Mouse (Mus musculus) forebrain, embryonic 10.5 days (tissue): ENCODE data around the gene Bean1. TPM values are rescaled to one million over a fixed set of nuclear protein-coding genes. Genes with fewer than 3 reads are reported as not detected.

Experiments used
- DNase-seq: peaks from one replicate; pipeline ENCODE4 v3.0.0-alpha.2; 2017; ENCODE audit warnings: low spot score; ENCODE audit errors: extremely low spot score
- H3K27ac ChIP-seq: fragments of 300-500 bp; sonication (generic); 2 replicates; pipeline ENCODE4 v1.5.1; 2016; ENCODE audit warnings: mild to moderate bottlenecking
- H3K27me3 ChIP-seq: fragments of 300-500 bp; sonication (generic); 2 replicates; pipeline ENCODE4 v1.6.1; 2016; ENCODE audit warnings: mild to moderate bottlenecking; ENCODE audit not compliant: poor library complexity, severe bottlenecking
- H3K36me3 ChIP-seq: fragments of 300-500 bp; sonication (generic); replicated peaks from 2 replicates; pipeline ENCODE4 v1.6.1; 2016; ENCODE audit warnings: mild to moderate bottlenecking, moderate library complexity
- H3K4me1 ChIP-seq: fragments of 300-500 bp; sonication (generic); 2 replicates; pipeline ENCODE4 v1.6.1; 2016
- H3K4me3 ChIP-seq: fragments of 300-500 bp; sonication (generic); 2 replicates; pipeline ENCODE4 v1.5.1; 2016; ENCODE audit warnings: mild to moderate bottlenecking, moderate library complexity
- H3K9me3 ChIP-seq: fragments of 300-500 bp; sonication (generic); 2 replicates; pipeline ENCODE4 v1.6.1; 2016; ENCODE audit warnings: mild to moderate bottlenecking, moderate library complexity
- WGBS: fragments of 180-500 bp; shearing (Covaris S2); methylation state at CpG from one replicate; pipeline ENCODE4 v1.1.7; 2016; 5-methylcytosine and 5-hydroxymethylcytosine counted together
- polyA plus RNA-seq: library from polyadenylated mRNA; unstranded; fragments of >200 nt; fragmentation: Nextera tagmentation; extraction: Ambion mirVana; gene quantifications from 2 replicates; pipeline ENCODE4 v1.2.1, GENCODE M21; 2016

Gene Bean1
- polyA plus RNA-seq, result 0.09 TPM in 1 of 2 replicates, not detected in the other

DNA sequence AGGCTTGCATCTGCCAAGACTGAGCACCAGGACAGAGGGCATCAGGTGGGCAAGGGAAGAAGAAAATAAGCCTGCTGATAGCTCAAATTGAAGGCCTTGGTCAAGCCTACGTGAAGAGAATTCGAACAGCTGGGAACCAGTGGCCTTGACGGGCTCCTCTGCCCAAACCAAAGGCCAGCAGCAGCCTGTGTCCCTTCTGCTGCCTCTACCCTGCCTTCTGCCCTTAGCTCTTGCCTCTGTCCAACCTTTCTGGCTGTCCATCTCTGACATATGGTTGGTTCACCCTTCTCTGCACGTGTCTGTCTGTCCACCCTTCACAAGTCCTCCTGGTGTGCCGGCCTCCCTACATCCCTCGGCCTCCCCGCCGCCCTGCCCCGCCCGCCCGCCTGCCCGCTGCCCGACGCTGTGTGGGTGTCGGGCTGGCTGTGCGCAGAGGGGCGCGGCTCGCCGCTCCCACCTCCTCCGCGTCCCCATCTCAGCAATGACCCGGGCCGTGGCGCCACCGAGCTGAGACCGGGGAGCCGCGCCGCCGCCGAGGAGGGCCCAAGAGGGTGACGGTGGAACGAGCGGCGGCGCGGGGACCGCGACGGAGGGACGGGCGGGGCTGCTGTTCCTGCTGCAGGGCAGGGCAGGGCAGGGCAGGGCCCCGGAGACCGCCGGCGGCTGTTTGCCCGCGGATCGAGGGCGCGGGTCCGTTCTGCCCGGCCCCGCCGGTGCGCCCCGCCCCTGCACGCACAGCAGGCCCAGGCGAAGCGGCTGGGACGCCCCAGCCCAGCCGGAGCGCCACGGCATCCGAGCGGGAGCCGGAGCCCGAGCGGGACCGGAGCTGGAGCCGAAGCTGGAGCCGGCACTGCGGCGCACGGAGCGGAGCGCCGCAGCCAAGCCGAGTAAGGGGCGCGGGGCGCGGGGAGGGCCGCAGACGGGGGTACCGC is at the start of gene Bean1:
TSS of gene Bean1 (plus strand) at position 325 of the 932 bp plus-strand sequence.
- Histone ChIP-seq H3K9me3 (no peaks in the 10 kb centered on the region), H3K36me3 (no peaks in the 10 kb centered on the region), H3K27me3 (peaks cover 60% of the 10 kb centered on the region), H3K4me1 (peaks cover 23% of the 10 kb centered on the region), H3K4me3 (peak within 1 kb of the TSS; percentile 77), H3K27ac (peak within 1 kb of the TSS; percentile 76)
- 1% methylated on average over 87 of the region's 87 CpGs for WGBS
- peak; percentile 38 for DNase-seq

DNA sequence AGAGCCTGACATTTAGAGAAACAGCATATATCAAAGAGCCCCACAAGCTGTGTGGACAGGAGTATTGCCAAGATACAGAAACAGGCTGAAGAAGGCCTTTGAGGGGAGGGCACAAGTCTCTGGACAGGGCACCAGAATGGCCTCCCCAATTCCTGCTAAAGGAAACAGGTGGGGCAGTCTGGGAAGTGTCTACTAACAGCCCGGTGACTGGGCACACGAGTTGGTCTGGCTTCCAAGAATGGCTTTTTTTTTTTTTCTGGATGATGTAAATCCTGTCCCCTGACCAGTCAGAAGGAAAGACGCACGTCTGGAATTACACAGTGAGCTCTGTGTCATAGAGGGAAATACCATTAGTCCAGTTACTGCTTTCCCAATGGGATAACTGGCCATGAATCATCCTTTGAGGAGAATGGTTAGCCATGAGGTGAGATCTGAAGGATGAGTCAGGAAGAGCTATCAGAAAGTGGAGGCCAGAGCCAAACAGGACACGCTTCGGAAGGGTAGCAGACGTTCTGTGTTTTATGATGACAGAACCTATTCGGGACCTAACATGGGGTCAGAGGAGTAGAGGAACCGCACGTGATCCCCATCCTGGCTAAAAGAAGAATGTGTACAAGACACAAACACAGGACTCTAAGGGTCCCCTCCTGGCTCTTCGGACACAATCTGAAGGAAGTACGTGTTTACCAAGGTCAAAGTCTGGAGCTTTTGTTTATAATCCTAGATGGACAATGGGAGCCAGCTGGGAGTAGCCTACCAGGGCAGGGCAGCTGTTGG is 48.4 kb upstream of the Bean1 start:
- no peak overlapping the region for H3K4me3 ChIP-seq
- no peak for DNase-seq
- no peaks in the 10 kb centered on the region for H3K4me1 ChIP-seq
- no peak overlapping the region for H3K27ac ChIP-seq
- WGBS, result 89% methylated on average over 12 of the region's 12 CpGs
- H3K27me3 ChIP-seq, result no peaks in the 10 kb centered on the region
- no peaks in the 10 kb centered on the region for H3K36me3 ChIP-seq
- H3K9me3 ChIP-seq, result no peaks in the 10 kb centered on the region

DNA sequence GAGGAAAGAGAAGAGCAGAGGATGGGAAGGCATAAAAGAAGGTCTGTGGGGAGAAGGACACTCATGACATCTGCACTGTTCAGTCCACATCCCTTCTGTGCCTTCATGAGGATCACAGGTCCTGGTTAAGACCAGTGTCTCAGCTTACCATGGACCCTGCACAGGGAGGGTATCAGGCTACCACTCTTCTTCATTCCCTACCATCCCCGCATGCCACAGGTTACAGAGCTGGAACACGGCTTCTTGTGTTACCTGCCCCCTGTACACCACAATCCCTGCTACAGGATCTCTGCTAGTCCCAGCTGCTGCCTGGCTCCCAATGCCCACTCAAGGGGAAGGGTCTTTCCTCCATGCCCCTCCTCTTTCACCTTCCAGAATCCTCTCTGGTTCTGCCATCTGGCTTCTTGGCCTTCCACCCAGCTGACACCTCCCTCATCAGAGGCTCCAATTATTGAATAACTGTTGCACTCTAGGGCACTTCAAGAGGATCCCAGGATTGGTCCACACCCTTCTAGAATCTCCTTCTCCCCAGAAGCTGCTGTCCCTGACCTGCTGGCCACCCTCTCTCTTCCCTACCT is 47.1 kb upstream of the Bean1 start:
- Histone ChIP-seq H3K27ac (no peak overlapping the region), H3K4me1 (no peaks in the 10 kb centered on the region), H3K36me3 (no peaks in the 10 kb centered on the region), H3K9me3 (no peaks in the 10 kb centered on the region), H3K27me3 (no peaks in the 10 kb centered on the region), H3K4me3 (no peak overlapping the region)
- no peak for DNase-seq
- WGBS, result 95% methylated on average over 2 of the region's 2 CpGs

DNA sequence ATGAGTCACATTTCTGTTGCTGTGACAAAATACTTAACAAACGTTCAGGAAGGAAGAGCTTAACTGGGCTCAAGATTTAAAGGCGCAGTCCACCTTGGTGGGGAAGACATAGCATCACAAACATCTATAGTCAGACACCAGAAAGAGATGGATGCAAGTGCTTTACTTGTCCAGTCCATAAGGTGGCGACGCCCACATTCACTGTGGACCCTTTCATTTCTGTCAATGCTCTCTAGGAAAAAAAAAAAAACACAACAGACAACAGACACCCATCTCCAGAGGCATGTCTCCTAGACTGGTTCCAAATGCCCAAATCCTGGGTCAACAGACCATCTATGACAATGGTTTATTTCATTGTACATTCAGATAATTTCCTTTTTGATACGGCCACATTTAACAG is 45.7 kb upstream of the Bean1 start:
- H3K4me1 ChIP-seq, result no peaks in the 10 kb centered on the region
- H3K9me3 ChIP-seq, result no peaks in the 10 kb centered on the region
- 92% methylated on average over 5 of the region's 5 CpGs for WGBS
- no peak overlapping the region for H3K4me3 ChIP-seq
- no peak overlapping the region for H3K27ac ChIP-seq
- H3K27me3 ChIP-seq, result no peaks in the 10 kb centered on the region
- H3K36me3 ChIP-seq, result no peaks in the 10 kb centered on the region
- DNase-seq, result no peak

DNA sequence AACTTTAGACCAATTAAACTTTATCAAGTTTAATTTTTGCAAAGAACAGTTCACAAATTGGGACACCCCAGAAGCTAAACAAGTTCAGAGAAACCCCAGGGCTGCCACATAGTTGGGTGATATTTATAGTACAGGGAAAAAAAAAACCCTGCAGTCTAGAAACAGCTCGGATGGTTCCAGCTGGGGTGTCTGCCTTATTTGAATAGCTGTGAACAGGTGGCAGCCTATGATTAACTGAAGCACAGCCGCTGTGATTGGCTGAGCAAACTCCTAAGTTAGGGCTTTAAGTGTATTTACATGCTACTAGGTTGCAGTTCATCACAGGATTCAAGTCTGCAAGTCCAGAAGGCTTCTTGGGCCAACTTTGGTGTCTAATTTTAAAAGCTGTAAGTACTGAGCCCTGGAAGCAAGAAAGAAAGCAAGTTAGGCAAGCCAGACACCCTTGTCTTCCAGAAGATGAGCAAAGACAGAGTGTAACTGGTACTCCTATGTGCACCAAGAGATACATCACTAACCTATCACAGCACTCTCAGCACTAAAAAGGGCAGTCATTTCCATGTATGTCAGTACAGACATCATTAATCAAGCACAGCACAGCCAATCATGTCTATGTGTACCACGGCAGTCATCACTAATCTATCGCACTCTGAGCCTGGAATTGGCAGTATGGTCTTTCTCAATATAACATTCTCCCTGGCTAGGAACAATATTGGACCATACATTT is 42.9 kb upstream of the Bean1 start:
- Histone ChIP-seq H3K27ac (no peak overlapping the region), H3K36me3 (no peaks in the 10 kb centered on the region), H3K27me3 (no peaks in the 10 kb centered on the region), H3K4me1 (no peaks in the 10 kb centered on the region), H3K4me3 (no peak overlapping the region), H3K9me3 (no peaks in the 10 kb centered on the region)
- no peak for DNase-seq
- 89% methylated on average over 4 of the region's 4 CpGs for WGBS

DNA sequence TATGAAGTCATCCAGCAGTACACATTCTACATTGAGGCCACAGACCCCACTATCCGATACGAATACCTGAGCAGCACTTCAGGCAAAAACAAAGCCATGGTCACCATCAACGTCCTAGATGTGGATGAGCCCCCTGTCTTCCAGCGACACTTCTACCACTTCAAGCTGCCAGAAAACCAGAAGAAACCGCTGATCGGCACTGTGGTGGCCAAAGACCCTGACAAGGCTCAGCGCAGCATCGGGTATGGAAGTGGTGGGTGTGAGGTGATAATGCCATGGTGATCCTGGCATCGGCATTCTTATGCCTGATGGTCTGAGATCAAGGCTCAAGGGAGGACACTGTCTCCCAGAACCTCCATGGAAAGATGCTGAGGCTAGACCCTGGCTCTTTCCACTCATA is 39.3 kb upstream of the Bean1 start:
- Histone ChIP-seq H3K36me3 (no peaks in the 10 kb centered on the region), H3K27me3 (no peaks in the 10 kb centered on the region), H3K4me3 (no peak overlapping the region), H3K27ac (no peak overlapping the region), H3K9me3 (no peaks in the 10 kb centered on the region), H3K4me1 (no peaks in the 10 kb centered on the region)
- WGBS, result 95% methylated on average over 9 of the region's 9 CpGs
- DNase-seq, result no peak

DNA sequence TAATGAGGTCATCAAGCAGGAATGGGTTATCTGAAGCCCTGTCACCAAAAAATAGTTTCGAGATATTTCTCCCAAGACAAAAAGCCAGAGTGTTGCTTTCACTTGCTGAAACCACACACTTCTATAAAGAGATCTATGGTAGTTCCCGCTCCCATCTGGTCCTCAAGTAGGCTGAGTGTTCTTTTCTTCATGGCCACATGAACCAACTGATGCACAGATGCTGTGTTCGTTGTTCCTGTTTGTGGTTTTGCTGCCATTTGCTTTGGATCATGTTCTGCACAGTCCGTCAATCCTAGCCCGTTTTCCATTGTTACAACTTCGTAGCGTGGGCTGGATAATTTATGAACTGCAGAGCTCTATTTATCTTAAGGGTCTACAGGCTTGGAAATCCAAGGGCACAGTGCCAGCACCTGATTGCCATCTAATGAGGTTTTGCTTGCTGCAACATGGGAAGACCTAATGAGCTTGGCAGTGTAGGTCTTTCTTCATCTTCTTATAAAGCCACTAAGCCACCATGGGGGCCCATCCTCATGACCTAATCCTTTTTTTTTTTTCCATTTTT is 38.7 kb upstream of the Bean1 start:
- H3K4me3 ChIP-seq, result no peak overlapping the region
- no peaks in the 10 kb centered on the region for H3K27me3 ChIP-seq
- H3K36me3 ChIP-seq, result no peaks in the 10 kb centered on the region
- H3K27ac ChIP-seq, result no peak overlapping the region
- H3K4me1 ChIP-seq, result no peaks in the 10 kb centered on the region
- WGBS, result 93% methylated on average over 7 of the region's 7 CpGs
- DNase-seq, result no peak
- no peaks in the 10 kb centered on the region for H3K9me3 ChIP-seq

DNA sequence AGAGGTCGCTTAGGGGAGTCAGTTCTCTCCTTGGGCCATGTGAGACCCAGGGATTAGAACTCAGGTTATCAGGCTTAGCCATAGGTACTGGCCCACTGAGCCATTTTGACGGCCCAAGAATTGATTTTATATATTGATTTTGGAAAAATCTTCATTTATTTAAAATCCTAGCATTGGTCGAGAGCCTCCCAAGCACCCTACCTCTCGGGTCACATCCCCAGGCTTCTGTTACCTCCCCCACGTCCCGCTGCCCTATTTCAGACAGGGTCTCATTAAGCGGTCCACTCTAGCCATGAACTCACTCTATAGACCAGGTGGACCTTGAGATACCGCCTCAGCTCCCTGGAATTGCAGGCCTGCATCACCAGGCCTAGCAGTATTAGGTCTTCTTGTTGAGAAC is 35.7 kb upstream of the Bean1 start:
- no peaks in the 10 kb centered on the region for H3K4me1 ChIP-seq
- no peaks in the 10 kb centered on the region for H3K27me3 ChIP-seq
- whole genome bisulfite sequencing, result 88% methylated on average over 8 of the region's 8 CpGs
- no peaks in the 10 kb centered on the region for H3K9me3 ChIP-seq
- no peak overlapping the region for H3K27ac ChIP-seq
- DNase-seq, result no peak
- H3K36me3 ChIP-seq, result no peaks in the 10 kb centered on the region
- H3K4me3 ChIP-seq, result no peak overlapping the region

DNA sequence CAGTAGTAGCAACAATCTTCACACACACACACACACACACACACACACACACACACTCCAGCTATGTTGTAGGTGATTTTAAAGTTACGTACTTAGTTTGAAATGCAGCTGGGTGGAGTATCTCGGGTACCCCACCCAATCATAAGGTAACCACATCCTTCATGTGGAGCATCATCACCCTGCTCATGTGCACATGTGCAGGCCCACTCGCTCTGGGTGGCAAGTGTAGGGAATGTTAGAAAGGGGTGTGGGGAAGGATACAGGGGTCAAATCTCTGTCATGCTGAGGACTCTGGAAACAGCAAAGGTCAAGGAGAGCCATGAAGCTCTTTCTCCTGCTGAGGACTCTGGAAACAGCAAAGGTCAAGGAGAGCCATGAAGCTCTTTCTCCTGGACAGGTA is 34.0 kb upstream of the Bean1 start:
- WGBS, result 91% methylated on average over 3 of the region's 3 CpGs
- no peak overlapping the region for H3K27ac ChIP-seq
- DNase-seq, result no peak

DNA sequence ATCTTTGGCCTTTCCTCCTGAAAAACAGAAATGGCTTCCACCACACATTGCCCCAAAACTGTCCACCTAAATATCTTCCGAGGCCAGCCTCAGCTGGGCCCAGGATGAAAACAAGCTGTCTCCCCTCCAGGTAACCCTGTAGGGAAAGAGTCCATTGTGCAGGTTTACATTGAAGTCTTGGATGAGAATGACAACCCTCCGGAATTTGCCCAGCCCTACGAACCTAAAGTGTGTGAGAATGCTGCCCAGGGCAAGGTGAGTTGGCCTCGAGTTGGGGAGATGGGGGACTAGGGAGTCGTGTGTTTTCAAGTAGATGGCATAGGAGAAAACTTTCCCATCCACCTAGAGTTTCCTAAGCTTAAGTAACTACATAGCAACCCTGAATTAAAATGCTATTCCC is 32.6 kb upstream of the Bean1 start:
- 89% methylated on average over 5 of the region's 5 CpGs for WGBS
- no peak for DNase-seq
- no peaks in the 10 kb centered on the region for H3K4me1 ChIP-seq
- H3K27ac ChIP-seq, result no peak overlapping the region
- no peaks in the 10 kb centered on the region for H3K27me3 ChIP-seq
- H3K36me3 ChIP-seq, result no peaks in the 10 kb centered on the region
- H3K4me3 ChIP-seq, result no peak overlapping the region
- no peaks in the 10 kb centered on the region for H3K9me3 ChIP-seq

More for the DNA sequence above, 34.0 kb upstream of the Bean1 start:
- Histone ChIP-seq H3K36me3 (no peaks in the 10 kb centered on the region), H3K4me3 (no peak overlapping the region), H3K27me3 (no peaks in the 10 kb centered on the region), H3K4me1 (no peaks in the 10 kb centered on the region), H3K9me3 (no peaks in the 10 kb centered on the region)

DNA sequence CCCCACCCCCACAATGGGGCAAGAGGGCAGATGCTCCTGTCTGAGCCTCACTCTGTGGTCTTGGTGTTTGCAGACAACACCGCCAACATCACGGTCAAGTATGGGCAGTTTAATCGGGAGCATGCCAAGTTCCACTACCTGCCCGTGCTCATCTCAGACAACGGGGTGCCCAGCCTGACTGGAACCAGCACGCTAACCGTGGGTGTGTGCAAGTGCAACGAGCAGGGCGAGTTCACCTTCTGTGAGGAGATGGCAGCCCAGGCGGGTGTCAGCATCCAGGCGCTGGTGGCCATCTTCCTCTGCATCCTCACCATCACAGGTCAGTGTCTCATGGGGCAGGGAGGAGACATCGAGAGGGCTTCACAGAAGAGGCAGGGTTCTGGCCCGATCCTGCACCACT is 29.6 kb upstream of the Bean1 start:
- Histone ChIP-seq H3K9me3 (no peaks in the 10 kb centered on the region), H3K27ac (no peak overlapping the region), H3K4me3 (no peak overlapping the region), H3K4me1 (no peaks in the 10 kb centered on the region), H3K27me3 (no peaks in the 10 kb centered on the region), H3K36me3 (no peaks in the 10 kb centered on the region)
- DNase-seq, result no peak
- WGBS, result 94% methylated on average over 13 of the region's 13 CpGs

DNA sequence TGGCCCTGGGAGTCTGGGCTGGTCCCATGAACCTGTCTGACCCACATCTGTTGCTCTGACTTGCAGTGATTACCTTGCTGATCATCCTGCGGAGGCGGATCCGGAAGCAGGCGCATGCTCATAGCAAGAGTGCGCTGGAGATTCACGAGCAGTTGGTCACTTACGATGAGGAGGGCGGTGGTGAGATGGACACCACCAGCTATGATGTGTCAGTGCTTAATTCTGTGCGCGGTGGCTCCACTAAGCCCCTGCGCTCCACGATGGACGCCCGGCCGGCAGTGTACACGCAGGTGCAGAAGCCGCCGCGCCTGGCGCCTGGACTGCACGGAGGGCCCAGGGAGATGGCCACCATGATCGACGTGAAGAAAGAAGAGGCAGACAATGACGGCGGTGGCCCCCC is 27.8 kb upstream of the Bean1 start:
- H3K4me3 ChIP-seq, result no peak overlapping the region
- DNase-seq, result no peak
- H3K27me3 ChIP-seq, result no peaks in the 10 kb centered on the region
- no peaks in the 10 kb centered on the region for H3K36me3 ChIP-seq
- H3K9me3 ChIP-seq, result no peaks in the 10 kb centered on the region
- WGBS, result 89% methylated on average over 25 of the region's 25 CpGs
- no peak overlapping the region for H3K27ac ChIP-seq
- H3K4me1 ChIP-seq, result no peaks in the 10 kb centered on the region
